Mouse (Mus musculus) CD4-positive helper T cell, adult 2 months (primary cell): ENCODE measurements around the gene Brat1.

Experiments used
- DNase-seq: peaks from one replicate; pipeline ENCODE4 v3.0.0-alpha.2; 2012; ENCODE audit warnings: low read depth, missing footprints, low spot score

The Brat1 gene

GRCm38 (mm10) chr5:140701661-140702060 is 3.1 kb upstream of the Brat1 start:
- DNase-seq: no peak

DNA sequence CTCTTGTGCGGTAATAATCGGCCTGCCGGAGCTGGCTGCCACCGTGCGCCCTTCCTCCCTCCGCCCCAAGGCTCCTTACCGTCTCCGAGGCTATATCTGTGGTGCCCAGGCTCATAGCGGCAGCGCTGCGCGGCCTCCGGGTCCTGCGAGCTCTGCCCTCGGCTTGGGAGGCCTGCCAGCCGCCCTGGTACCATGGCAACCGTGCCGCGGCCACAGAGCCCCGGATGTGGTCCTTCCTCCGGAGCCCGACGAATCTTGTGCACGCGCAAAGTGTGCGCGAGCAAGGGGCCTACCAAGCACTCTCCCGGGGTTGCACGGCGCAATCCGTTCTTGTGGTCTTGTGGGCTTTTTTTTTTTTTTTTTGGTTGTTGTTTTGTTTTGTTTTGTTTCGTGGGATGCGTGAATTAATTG is 2.7 kb upstream of the Brat1 start, which contains the start of gene Iqce:
Gene Iqce, minus strand, starts transcription at position 276 of the 411 bp plus-strand sequence.
- DNase-seq: peak; percentile 95

DNA sequence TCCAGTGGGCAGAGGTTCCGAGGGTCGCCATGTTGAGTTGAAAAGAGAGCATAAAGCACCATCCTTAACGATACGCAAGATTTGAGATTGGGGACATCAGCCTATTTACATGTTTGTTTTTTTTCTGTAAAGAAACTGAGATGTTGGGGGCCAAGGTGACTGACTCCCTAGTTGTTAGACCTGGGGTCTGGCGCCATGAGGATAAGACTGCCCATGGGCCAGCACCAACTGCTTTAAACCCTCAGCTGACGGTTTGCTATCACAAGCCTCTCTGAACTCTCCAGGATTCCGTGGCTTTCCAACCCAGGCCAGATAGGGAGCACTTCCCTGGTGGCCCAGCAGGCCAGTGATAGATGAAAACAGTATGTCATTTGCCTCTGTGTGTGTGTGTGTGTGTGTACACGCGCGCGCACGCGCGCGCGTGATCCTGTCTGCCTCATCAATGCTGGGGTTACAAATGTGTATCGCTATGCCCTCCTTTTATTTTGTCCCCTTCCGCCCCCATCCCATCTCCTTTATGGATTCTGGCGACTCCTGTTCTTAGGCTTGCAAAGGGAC is 2.1 kb upstream of the Brat1 start:
- peak; percentile 22 for DNase-seq

- no peak for DNase-seq
Measured at GRCm38 (mm10) chr5:140703480-140704377, 1.1 kb upstream of the Brat1 start.

DNA sequence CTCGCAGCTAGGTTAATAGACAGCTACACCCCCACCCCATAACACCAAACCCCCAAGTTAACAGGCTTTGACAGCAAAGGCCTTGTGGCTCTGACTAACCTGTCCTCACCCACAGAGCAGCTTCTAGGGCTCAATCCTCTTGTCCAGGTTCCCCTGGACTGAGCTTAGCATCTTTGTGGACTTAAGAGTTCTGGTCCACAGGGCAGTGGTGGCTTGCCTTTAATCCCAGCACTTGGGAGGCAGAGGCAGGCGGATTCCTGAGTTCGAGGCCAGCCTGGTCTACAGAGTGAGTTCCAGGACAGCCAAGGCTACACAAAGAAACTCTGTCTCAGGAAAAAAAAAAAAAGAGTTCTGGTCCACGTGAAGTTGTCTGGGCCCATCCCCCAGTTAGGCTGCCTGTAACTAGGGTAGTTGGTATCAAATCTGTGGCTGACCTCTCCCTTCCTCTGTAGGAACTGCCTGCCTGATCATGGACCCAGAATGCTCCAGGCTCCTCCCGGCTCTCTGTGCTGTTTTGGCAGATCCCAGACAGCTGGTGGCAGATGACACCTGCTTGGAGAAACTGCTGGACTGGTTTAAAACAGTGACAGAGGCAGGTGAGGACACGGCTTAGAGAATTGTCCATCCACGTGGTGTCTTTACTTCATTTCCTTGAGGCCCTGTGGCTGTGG is 825 bp downstream of the Brat1 start:
- DNase-seq: no peak

- no peak for DNase-seq
Measured at GRCm38 (mm10) chr5:140710315-140710714, 5.5 kb downstream of the Brat1 start.

GRCm38 (mm10) chr5:140711040-140711439 is 6.2 kb downstream of the Brat1 start:
- no peak for DNase-seq

GRCm38 (mm10) chr5:140720773-140721172 is 16.0 kb downstream of the Brat1 start:
- no peak for DNase-seq

GRCm38 (mm10) chr5:140722121-140722520 is 17.3 kb downstream of the Brat1 start:
- no peak for DNase-seq

DNA sequence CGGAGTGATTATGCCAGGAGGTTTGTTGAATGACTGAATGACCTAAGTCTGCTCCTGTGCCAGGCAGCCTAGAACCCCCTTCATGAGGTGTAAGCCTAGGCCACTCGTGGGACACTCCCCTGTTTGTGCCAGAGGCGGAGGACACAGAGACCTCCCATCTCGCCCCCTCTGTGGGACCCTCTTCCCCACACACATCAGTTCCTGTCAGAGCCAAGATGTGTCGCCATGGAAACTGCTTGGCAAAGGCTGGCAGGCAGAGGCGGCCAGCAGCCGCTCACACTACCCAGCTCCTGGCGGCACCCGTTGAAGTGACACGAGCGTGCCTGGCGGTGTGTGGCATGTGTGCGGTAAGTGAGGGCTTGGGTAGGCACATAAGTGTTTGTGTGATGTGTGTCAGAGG is 19.0 kb downstream of the Brat1 start, which contains the start of gene Amz1:
Gene Amz1, plus strand, starts transcription at position 306 of the 400 bp plus-strand sequence.
- no peak for DNase-seq

DNA sequence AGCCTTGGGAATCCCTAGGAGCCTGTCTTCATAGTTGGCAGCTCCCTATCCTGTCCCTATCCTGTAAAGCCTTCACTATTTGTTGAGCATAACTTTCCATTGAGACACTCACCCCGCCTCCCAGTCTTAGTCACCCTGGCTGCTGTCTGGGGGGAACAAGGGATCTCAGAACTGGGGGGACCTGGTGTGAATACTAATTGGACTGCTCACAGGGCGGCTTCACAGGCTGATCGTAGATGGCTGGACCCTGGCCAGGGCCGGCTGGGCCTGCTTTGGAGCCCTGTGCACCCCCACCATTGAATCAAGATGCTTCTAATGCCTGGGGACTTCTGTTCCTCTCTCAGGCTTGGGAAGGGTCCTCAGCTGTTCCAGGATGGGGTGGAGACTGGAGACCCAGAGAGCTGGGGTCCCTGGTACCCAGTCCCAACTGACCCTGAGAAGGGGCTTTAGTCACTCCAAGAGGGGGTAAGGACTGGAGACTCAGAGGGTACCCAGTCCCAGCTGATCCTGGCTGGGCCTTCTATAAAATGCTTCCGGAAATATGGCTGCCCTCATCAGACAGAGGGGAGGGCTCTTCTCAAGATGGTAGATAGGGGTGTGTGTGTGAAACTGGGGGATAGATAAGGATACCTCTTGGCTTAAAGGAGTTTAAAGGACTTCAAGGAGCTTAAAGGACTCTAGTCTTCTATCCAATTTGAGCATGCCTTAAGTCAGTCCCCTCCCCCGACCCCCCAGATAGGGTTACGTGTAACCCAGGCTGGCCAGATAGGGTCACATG is 21.4 kb downstream of the Brat1 start:
- DNase-seq: no peak

DNA sequence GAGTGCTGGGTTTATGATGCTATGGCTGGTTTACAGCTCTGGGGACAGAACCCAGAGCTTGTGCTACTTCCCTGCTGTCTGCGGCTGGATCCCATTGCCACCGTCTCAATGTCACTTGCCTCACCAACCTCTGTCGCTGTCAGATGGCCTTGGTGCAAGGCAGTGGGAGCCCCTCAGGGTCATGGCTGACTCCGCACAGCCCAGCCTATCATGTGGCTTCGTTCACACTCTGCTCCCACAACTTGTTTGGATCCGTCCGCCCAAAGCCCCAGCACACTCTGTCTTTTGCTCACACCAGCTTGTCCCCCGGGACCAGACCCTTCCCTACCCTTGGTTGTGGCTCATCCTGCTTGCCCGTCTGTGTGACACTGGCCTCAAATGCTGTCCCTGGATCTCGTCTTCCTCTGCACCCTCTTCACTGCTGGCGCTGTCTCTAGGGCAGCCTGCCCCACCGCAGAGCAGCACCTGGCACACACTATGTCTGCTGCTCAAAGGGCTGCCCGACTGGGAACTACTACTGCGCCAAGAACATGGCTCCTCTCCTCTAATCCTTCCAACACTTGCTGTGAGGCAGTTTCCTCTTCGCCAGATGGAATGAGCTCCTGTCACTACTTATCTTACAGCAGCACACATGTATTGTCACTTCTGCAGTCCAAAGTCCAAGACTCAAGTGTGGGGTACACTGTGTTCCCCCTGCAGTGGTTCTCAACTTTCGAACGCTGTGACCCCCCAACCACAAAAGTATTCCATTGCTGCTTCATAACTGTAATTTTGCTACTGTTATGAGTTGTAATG is 22.3 kb downstream of the Brat1 start:
- no peak for DNase-seq

DNA sequence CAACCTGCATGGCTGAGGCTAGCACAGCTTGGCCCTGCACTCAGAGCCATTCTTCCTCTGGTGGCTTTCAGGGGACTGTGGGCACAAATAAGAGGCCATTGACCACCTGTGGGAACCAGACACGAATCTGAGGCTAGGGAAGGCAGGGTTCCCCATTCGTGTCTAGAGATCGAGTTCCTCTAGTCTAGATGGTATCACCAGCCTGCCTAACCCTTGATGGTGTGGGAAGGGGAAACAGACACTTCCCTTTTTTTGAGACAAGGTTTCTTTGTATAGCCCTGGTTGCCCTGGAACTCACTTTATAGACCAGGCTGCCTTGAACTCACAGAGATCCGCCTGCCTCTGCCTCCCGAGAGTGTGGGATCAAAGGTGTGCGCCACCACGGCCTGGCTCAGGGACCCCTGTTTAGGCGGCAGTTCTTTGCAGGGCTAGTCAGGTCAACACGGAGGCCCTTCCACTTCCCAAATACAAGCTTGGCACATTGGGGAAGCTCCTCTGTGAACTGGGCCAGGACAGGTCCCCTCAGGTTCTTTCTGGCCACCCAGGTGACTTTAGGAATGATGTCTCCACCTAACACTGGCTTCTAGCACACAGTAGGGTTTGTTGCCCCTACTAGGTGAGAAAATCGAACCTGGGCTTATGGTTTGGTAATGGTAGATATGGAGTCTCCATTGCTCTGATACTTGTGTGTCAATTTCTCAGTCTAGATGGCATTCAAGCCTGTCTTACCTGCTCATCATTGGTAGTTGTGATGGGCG is 26.4 kb downstream of the Brat1 start:
- no peak for DNase-seq

- DNase-seq: peak; percentile 35
Measured at GRCm38 (mm10) chr5:140732195-140732594, 27.4 kb downstream of the Brat1 start.

- DNase-seq: peak; percentile 54
Measured at GRCm38 (mm10) chr5:140733336-140733735, 28.5 kb downstream of the Brat1 start.

GRCm38 (mm10) chr5:140735297-140735696 is 30.5 kb downstream of the Brat1 start:
- peak; percentile 78 for DNase-seq

GRCm38 (mm10) chr5:140736166-140736565 is 31.4 kb downstream of the Brat1 start:
- DNase-seq: peak; percentile 35

- no peak for DNase-seq
Measured at GRCm38 (mm10) chr5:140739813-140740212, 35.0 kb downstream of the Brat1 start.

- DNase-seq: no peak
Measured at GRCm38 (mm10) chr5:140741040-140741439, 36.2 kb downstream of the Brat1 start.

DNA sequence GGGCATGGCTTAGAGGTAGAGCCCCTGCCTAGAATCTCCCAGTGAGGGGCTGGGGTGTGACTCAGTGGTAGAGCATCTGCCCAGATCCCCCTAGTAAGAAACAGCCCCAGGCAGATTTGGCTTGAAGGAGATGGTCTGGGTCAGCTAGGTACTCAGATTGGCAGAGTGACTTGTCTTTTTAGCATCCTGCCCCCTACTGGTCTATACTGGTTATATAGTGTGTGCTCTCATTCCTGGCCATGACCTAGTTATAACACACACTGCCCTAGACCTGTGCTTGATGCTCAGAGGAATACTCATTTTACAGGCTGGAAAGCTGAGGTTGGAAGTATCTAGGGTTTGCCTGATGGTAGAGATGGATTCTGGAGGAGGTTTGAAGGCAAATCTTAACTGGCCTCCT is 37.1 kb downstream of the Brat1 start:
- peak; percentile 45 for DNase-seq
